Mouse (Mus musculus) mature B cell (primary cell): ENCODE results near the gene Prrt4.
"Not testable (repeated sequence)": the region's sequence is repeated elsewhere in the genome, so short reads cannot be mapped to it uniquely, and the experiment has no call there.

Source experiments
- in situ Hi-C: fragments of 300-500 bp; cut with MboI; formaldehyde crosslinking; loops from 2 replicates; pipeline ENCODE4 v1.14.3; 2019

Prrt4 gene

GRCm38 (mm10) chr6:29178888-29179658 lies at the start of gene Prrt4:
TSS of gene Prrt4 (minus strand) at chr6:29179584.
- in situ Hi-C loops = no loop called here

- in situ Hi-C loops = not testable (repeated sequence)
Observed at GRCm38 (mm10) chr6:29217717-29218116, 38.3 kb upstream of the Prrt4 start.

GRCm38 (mm10) chr6:29215881-29216501 lies 36.6 kb upstream of the Prrt4 start, which contains the start of gene Impdh1:
TSS of gene Impdh1 (minus strand) at chr6:29216364.
- in situ Hi-C loops = no loop called here

- in situ Hi-C loops = no loop called here
Observed at GRCm38 (mm10) chr6:29215181-29215580, 35.8 kb upstream of the Prrt4 start.

GRCm38 (mm10) chr6:29214776-29215175 lies 35.4 kb upstream of the Prrt4 start:
- in situ Hi-C loops = no loop called here

GRCm38 (mm10) chr6:29214245-29214644 lies 34.9 kb upstream of the Prrt4 start:
- in situ Hi-C loops = no loop called here

- in situ Hi-C loops = no loop called here
Observed at GRCm38 (mm10) chr6:29213436-29213835, 34.1 kb upstream of the Prrt4 start.

GRCm38 (mm10) chr6:29211806-29212492 lies 32.6 kb upstream of the Prrt4 start:
- in situ Hi-C loops = no loop called here

- in situ Hi-C loops = no loop called here
Observed at GRCm38 (mm10) chr6:29211146-29211545, 31.8 kb upstream of the Prrt4 start.

- in situ Hi-C loops = no loop called here
Observed at GRCm38 (mm10) chr6:29210231-29210936, 31.0 kb upstream of the Prrt4 start.

- in situ Hi-C loops = no loop called here
Observed at GRCm38 (mm10) chr6:29208178-29208577, 28.8 kb upstream of the Prrt4 start.

GRCm38 (mm10) chr6:29207017-29207416 lies 27.6 kb upstream of the Prrt4 start:
- in situ Hi-C loops = no loop called here

- in situ Hi-C loops = no loop called here
Observed at GRCm38 (mm10) chr6:29206006-29206405, 26.6 kb upstream of the Prrt4 start.

GRCm38 (mm10) chr6:29204932-29205614 lies 25.7 kb upstream of the Prrt4 start:
- in situ Hi-C loops = loop anchor here (5.0 kb wide), 1 partner anchor 37 kb away; no protein-coding TSS in a partner anchor

GRCm38 (mm10) chr6:29203861-29204585 lies 24.6 kb upstream of the Prrt4 start:
- in situ Hi-C loops = loop anchor here (5.0 kb wide), 1 partner anchor 38 kb away; no protein-coding TSS in a partner anchor

- in situ Hi-C loops = loop anchor here (5.0 kb wide), 1 partner anchor 39 kb away; no protein-coding TSS in a partner anchor
Observed at GRCm38 (mm10) chr6:29203096-29203495, 23.7 kb upstream of the Prrt4 start.

- in situ Hi-C loops = loop anchor here (5.0 kb wide), 1 partner anchor 40 kb away; no protein-coding TSS in a partner anchor
Observed at GRCm38 (mm10) chr6:29201988-29202387, 22.6 kb upstream of the Prrt4 start.

GRCm38 (mm10) chr6:29201341-29201740 lies 22.0 kb upstream of the Prrt4 start:
- in situ Hi-C loops = loop anchor here (5.0 kb wide), 1 partner anchor 41 kb away; no protein-coding TSS in a partner anchor

GRCm38 (mm10) chr6:29200496-29200895 lies 21.1 kb upstream of the Prrt4 start:
- in situ Hi-C loops = loop anchor here (5.0 kb wide), 1 partner anchor 42 kb away; no protein-coding TSS in a partner anchor

- in situ Hi-C loops = no loop called here
Observed at GRCm38 (mm10) chr6:29199223-29199855, 20.0 kb upstream of the Prrt4 start.
